Mouse (Mus musculus) heart, adult 18-20 months (tissue): ENCODE measurements at regions not wholly inside any gene's neighbourhood (a gene's known extent, or its start where the extent isn't known, plus 50 kb on each side); places are given as distances from the start of the nearest gene placed in this dataset.

Source experiments
- DNase-seq, 2 experiments: peaks; one replicate each; pipeline ENCODE4 v3.0.0; 2021 to 2022; ENCODE audit warnings: mixed read lengths in 1 of 2

- no peak for DNase-seq
These were observed 283.4 kb downstream of the Rps24 start for GRCm38 (mm10) chr14:24770015-24770977.

DNA sequence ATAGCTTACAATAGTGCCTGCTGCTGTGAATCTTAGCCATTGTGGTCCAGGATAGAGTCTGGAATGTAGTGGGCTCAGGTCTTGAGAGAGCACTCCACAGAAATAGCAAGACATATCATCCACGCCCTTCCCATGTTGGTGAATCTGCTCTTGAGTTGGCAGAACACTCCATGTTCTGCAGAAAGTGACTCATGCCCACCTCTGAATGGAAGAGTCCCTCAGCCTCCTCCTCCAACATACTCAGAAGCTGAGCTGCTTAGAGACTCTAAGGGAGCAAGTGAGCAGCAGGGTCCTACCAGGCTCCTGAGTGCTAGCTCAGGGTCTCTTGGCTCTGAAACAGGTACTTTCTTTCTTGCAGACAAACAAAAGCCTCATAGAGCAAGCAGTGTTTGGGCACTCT, 284.7 kb downstream of the Rps24 start:
- no peak for DNase-seq

- peak in 1 of 2 experiments; percentile 41 for DNase-seq
These were observed 285.2 kb downstream of the Rps24 start for GRCm38 (mm10) chr14:24772129-24772528.

DNA sequence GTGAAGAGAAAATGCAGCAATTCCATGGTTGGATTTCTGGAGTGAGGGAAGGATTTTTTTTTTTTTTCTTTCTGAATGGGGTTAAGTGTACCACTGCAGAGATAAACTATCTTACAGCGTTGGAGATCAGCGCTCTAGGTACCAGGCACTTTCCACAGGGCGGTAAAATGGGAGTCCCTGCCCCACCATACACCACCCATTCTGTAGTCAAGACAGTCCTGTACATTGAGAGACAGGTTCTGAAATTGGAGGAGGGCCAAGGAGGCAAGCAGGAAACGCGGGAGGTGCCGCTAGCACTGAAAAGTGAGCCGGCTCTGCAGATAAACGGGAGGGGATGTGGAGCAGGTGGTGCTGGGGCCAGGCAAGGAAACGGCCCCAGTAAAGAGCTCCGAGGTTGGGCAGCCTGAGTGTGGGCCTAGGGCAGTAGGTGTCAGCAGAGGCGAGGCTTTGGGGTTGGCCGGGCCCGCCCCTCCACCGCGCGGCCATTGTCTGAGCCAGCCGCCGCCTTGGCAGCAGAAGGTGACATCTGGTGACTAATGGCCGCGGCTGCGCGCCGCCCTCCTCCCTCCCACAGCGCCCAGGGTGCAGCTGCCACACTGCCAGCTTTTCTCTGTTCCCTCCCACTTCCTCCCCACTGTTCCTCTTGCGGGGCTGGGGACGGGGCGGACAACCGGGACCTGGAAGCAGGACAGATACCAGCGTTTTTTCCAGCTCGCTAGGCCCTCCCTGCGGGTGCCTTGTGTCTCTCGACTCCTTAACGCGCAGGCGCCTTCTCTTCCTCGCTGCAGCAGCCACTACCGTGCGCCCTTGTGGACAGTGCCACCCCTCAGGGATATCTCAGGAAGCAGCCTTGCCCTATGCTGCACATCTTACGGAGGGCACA, 292.1 kb downstream of the Rps24 start:
- peak; percentile 88 to 94 for DNase-seq

- DNase-seq: no peak
These were observed 294.7 kb downstream of the Rps24 start for GRCm38 (mm10) chr14:24781674-24782073.

GRCm38 (mm10) chr14:24783889-24784288, 297.0 kb downstream of the Rps24 start:
- no peak for DNase-seq

DNA sequence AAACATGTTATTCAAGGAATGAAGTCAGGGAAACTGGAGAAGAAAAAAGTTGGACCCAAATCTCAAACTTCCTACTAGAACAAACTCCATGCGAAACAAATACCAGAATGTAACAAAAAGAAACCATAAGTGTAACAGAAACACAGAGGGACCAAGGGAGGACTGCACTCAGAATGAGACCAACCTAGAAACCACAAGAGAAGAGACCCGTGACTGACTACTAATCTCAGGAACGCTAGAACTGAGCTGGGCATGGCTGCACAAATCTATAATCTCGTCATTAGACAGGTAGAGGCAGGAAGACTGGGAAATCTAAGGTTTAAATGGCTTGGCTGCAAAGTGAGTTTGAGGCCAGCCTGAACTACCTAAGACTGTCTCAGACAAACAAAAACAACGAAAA, 298.5 kb downstream of the Rps24 start:
- DNase-seq: no peak

DNA sequence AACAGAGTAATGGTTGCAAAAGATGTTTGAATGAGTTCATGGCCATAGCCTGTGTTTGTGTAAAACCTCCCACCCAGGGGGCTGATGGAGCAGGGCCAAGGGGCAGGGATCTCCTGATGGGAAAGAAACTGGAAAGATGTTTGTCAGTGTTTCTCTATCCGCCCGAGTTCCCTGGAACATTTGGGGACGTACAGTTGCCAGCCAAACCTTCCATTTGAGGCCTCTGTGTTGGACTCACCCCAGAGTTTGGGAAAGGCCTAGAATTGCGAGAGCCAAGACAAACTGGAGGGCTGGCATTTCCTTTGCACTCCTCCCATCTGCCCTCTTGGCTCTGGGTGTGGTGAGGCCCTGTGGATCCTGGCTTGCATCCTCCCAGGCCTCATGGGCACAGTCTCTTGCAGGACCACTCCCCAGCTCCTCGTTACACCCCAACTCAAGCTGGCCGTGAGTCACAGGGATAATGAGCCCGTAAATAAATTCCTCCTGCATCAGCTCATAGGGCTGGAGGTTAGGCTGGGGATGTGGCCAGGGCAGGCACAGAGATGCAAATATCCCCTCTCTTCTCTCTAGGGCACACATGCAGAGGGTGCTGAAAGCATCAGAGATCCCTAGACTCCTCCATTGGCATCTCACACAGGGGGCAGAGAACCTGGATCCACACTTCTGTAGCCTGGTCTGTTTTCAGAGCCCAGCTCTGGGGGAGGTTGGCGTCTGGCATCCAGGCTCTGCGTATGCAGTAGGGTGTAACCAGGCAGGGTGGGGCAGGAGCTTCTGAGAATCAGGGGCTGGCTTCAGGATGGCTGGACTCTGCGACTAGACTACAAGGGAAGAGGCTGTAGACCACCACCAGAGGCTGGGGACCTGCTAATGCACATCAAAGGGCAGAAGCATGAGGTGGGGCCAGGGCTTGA, 306.7 kb downstream of the Rps24 start:
- peak; percentile 82 to 87 for DNase-seq

- peak; percentile 18 to 30 for DNase-seq
These were observed 307.5 kb downstream of the Rps24 start for GRCm38 (mm10) chr14:24794359-24794845.

- DNase-seq: no peak
These were observed 310.6 kb downstream of the Rps24 start for GRCm38 (mm10) chr14:24797494-24797893.

DNA sequence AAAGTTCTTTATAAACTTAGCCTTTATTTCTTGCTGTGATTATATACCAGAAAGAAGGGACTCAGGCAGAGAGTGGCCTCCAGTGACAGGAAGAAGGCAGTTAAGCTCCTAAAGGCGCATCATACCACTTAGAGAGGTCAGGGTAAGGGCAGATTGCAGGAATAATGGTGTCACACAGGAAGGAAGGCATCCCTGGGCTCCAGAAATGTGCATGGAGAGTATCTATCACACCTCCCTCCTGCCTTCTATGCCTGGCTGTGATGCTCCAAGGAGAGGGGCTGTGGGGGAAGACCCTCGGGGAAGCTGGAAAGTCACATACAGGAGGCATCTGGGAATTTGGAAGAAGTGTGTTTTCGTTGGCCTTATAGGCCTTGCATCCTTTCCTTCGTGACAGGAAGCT, 311.1 kb downstream of the Rps24 start:
- no peak for DNase-seq

DNA sequence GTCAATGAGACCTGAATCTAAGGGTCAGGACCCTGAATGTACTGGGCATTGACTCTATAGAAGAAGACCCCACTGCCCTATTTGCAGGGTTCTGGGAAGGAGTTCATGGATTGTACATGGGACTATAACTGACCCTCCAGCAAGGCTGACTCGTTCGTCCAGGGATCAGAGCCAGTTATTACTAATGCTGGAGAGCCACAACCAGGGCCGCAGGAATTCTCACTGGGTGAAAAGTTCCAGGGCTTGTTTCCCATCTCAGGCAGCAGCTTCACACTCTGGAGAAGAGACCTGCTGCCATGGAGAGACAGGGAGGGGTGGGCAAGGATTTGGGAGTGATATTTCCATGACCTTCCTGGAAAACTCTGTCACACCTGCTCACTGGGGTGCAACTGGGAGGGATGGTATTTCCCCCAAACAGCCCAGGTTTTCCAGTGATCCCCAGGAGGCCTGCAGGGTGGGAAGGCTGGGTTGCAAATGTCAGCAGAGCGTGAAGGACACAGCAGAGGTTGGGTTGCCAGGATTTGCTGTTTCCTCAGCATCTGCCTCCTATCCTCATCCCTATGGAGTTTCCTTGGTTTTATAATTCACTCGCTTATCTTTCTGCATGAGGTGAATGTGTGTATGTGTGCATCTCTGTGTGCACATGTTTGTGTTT, 316.2 kb downstream of the Rps24 start:
- DNase-seq: peak in 1 of 2 experiments; percentile 10

GRCm38 (mm10) chr14:24807061-24807460, 320.1 kb downstream of the Rps24 start:
- DNase-seq: peak in 1 of 2 experiments; percentile 7

DNA sequence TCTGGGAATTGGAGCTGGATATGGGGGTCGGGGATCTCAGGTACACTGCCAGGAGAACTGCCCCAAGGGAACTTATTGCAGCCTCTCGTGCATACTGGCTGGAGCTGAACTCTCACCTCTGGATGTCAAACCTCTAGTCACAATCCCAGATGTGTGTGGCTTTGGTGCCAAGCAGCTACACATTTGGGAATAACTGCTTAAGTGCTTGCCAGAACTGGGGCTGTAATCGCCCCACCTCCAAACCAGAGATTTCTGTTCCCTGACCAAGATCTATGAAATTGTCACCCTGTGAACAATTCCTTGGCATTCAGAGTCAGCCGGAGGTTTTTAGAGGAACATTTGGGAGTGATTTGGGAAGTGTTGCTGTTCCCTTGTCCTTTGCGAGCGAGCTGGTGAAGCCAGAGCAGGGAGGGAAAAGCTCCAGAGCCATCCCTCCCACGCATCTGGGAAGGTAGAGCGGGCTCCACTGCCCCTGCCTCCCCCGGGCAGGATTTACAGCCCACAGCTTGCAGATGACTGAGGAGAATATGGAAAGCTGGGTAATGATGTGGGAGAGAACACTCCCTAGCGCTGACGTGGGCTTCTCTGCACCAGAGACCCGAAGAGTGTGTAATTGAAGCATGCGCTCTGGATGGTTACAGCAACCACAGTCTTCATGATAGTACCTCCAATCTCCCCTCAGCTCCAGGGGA, 336.1 kb downstream of the Rps24 start:
- DNase-seq: peak; percentile 42 to 65

GRCm38 (mm10) chr14:24824351-24824750, 337.4 kb downstream of the Rps24 start:
- no peak for DNase-seq

- DNase-seq: no peak
These were observed 338.9 kb downstream of the Rps24 start for GRCm38 (mm10) chr14:24825722-24826386.

- no peak for DNase-seq
These were observed 339.8 kb downstream of the Rps24 start for GRCm38 (mm10) chr14:24826471-24827337.

GRCm38 (mm10) chr14:24827381-24828031, 340.6 kb downstream of the Rps24 start:
- DNase-seq: no peak
